Mouse (Mus musculus): ENCODE measurements around the gene Bcor. TPM values are rescaled to one million over a fixed set of nuclear protein-coding genes. Genes with fewer than 3 reads are reported as not detected.
A peak's percentile ranks its signal among the peaks of the same experiment; 100 is the strongest.

The Bcor gene
- total RNA-seq, 2 experiments from 2014 or later, result 30.6 to 36.0 TPM

DNA sequence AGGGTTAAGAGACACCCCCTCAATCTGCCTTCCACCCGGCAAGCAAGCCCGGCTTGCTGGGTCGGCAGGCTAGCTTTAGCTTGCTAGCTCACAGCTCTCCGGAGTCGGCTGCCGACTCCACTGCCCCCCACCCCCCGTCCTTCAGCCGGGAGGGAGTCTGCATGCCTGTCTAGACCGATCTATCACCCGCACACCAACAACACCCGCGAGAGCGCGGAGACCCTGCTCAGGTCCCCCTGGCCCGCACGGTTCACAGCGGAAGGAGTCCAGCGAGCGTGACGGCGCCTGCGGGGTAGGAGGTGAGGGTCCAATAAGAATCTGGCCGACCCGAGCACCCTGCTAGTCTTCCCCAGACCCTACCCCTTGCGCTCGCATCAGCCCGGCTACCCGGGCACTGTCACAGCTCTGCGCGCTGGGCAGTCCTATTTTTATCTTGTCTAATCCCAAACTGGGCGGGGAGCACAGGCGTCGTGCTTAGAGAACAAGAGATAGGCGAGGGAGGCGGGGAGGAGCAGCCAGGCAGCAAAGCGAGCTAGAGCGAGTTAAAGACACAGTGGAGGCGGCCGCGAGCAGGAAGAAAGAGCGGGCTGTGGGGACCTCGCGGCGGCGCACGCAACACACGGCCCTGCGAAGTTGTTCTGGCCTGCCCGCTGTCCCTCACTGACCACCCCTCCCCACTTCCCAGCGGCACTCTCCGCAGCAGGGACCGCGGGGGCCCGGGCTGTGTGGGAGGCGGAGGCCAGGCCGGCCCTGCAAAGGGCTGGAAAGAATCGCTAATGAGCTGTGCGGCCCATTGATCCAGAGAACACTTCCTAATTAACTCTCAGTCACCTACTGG lies 83.2 kb downstream of the Bcor start:
- peak; percentile 4; the same call in 1 of the 2 replicates for ATAC-seq (replicated peaks; ENCODE audit: poor library complexity, severe bottlenecking)

DNA sequence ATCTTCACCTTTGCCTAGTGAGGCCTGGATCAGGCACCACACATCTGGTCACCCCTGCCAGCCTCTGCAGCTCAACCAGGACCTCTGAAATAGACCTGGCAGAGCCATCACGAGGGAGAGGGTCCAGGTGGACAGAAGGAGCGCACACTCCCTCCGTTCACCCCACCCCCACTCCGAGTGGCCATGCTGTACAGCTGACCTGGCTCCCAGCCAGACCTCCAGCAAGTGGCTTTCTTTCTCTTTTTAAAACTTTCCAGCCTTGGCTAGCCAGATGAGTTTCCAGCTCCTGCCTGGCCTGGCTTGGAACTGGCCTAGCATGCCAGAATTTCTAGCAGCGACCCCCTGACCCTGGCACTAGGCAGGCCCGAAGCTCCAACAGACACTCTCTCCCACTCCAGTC lies 87.4 kb downstream of the Bcor start:
- ATAC-seq (replicated peaks; ENCODE audit: poor library complexity, severe bottlenecking), result no peak

DNA sequence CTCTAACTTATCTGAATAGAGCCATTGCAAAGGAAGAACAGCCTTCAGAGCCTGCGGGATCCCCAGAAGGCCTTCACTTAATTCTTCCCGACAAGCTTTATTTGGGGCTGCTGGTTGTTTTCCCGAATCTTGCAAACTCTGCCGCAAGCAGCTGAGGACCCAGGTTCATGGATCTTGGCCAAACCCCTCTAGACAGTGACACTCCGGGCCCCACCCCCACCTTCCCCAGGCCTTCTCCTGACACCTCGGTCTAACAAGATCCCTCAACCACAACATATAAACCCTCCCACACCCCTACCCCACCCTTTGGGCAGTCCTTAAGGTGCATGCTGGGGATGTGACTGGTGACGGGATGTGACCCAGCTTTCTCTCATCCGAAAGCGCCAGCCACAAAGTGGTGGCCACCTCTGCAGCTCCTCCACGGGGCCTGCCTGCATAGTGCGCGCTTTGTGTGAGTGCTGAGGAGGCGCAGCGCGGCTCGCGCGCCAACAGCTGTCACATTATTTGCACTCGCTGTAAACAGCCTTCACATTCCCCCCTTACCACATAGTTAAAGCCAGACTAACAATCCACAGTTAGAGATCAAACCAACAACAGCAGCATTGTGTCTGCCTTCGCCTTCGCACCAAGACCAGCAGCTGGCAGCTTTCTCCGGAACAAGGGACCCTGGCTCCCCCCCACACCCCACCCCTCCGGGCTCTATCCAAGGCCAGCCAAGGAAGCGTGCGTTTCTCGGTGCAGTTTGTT lies 91.0 kb downstream of the Bcor start:
- no peak for ATAC-seq (replicated peaks; ENCODE audit: poor library complexity, severe bottlenecking)

DNA sequence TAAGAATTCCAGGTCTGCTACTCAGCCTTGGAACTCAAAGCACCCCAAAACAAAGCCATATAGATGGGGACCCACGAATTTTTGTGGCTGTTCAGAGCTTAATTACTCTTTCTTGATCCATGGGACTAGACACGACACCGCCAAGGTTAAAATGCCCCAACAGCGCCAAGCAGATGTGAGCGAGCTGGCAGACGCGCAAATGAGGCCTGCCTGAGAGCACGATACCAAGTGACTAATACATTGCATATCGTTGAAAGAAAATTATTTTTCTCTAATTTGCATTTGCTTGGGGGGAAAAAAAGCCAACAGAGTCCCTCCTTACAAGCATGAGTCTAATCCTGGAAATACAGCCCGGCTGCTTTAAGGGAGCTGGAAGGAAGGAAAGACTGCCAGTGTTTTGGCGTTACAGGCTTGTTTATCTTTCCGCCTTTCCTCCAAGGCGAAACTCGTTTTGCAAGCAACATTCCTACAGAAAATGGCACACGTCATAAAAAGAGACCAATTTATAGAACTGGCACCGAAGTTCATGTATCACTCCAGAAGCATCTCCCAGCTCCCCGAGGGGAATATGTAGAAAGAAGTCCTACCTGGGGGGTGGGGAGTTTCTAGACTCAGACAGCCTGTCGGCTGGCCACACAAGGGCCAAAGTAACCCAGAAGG lies 92.2 kb downstream of the Bcor start:
- ATAC-seq (replicated peaks; ENCODE audit: poor library complexity, severe bottlenecking), result no peak

DNA sequence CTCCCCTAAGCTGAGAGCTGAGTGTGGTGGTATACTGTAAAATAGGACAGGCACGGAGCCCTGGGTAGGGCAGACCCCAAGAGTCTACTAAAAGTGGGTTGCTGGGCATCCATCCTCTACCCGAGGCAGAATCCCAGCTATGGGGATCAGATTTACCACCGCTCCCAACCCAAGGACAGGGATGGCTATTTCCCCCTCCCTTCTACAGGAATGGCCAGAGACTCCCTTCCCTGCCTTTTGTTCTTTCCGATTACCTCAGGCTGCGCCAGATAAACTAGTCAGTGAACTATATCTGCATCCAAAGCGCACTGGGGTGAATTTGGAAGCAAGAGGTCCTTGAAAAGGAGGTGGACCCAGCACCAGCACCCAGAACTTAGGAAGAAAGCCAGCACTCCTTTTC lies 93.1 kb downstream of the Bcor start:
- no peak for ATAC-seq (replicated peaks; ENCODE audit: poor library complexity, severe bottlenecking)

DNA sequence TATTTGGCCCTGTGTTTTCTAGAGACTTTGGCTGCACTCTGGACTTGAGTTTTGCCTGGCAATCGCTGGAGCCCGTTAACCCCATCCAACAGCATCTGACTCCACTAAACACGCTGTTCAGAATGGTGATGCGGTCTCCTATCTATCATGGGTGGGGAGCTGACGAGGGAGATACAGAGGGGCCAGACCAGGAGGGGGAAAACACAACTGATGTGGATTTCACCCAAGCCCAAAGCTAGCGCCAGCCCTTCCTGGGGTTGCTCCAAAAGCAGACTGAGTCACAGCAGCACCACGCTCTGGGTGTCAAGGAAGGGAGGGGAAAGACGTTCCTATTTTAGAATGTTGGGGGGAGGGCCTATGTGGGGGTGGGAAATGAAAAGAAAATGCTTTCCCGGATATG lies 94.4 kb downstream of the Bcor start:
- ATAC-seq (replicated peaks; ENCODE audit: poor library complexity, severe bottlenecking), result no peak

DNA sequence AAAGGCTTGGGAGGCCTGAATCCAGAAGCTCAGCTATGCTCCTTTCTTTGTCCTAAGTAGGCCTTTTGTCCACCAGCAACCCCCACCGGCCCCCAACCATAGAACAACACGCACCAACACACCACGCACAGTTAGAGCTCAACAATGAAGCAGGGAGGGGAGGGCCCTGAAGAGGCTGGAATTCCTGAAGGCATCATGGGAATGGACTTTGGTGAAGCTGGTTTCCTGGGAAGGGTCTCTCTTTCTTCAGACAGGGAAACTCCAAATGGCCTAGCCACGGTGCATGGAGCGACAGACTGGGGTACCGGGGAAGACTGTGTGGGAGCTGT lies 97.3 kb downstream of the Bcor start:
- no peak for ATAC-seq (replicated peaks; ENCODE audit: poor library complexity, severe bottlenecking)

DNA sequence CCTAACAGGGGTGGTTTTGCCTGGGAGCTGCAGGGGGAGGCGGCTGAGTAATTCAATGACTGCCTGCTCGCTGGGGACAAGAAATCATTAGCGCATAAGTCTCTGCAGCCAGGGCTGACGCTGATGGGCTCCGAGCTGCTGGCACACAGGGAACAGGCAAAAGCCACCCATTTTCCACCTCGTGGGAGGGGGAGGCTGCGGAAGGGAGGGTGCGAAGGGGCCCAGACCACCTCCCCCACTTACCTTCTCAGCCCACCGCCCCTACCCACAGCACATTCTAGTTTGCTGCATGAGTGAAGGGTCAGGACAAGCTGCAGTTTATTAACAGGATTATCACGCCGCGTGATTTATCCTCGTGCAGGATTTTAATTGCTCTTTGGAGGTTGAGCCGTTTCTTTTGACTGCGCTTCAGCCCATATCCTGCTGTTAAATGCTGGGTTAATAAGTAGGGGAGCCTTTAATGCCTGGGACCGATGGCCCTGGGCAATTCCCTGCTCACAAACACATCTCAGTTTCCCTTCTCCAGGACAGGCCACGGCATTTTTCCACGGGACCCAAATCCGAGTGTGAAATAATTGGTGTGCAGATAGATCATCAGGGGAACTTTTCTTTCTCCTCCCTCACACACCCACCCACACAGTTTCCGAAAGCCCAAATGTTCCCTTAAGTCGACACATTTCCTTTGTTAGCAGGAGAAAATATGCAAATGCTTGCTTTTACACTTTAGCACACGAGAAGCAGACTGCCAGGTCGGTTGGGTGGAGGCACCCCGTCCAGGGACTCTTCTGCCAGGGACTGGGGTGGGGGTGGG lies 97.8 kb downstream of the Bcor start:
- no peak for ATAC-seq (replicated peaks; ENCODE audit: poor library complexity, severe bottlenecking)

DNA sequence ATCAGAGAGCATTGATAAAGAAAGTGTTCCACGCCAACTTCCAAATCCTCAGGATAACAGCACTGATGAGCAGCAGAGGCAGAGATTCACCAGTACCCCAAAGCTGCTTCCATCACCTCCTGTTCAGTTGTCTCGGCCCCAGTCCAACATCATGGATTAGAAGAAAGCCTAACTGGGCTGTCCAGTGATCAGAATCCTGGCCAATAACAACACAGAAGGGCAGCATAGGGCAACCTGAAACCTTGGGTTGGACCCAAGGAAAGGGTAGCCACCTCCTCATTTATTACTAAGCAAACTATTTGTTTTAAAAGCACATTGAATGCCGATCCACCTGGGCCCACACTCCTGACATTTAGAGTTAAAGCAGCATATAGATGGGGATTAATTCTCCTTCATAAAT lies 99.3 kb downstream of the Bcor start:
- no peak for ATAC-seq (replicated peaks; ENCODE audit: poor library complexity, severe bottlenecking)

DNA sequence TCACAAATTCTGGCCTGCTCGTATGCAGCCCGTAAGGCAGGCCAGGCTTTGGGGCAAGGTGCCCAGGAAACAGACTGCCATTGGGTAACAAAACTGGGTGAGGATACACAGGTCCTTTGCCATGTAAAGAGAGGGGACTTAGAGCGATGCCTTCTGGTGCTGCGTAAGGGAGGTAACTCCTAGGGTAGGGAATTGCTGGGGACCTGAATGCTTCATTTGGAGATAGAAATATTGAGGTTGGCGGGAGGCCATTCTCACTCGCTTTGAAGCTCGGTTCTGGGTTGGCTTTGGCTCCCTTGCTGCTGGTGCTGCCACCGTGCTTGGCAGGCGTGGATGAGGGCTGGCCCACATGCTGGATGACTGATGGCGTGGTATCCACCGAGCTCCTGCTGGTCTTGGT lies 102.9 kb downstream of the Bcor start:
- no peak for ATAC-seq (replicated peaks; ENCODE audit: poor library complexity, severe bottlenecking)

DNA sequence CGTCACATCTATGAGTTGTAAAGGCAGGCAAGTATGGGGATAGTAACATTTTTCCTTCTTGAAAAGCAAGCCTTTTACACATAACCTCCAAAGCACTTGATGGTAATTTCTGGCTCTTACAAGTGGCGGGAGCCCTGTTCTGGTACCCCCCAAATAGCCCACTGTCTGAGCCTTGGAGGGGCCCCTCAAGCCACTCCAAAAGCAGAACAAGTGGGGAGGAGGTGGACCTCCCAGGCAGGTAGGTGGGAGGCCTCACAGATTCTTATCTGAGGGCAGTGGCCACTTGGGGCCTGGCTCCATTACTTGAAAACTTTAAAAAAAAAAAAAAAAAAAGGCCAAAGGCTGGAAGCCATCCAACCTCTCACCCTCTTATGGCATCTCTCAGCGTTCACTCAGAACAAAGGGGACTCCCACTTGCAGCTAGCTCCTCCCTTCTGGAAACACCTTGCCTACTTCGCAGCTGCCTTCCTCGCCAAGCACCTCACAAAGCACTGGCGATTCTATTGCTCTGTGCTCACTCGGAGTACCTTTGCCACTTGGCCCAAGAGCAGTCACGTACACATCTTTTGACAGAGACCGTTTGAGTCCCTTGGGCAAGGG lies 106.7 kb downstream of the Bcor start:
- no peak for ATAC-seq (replicated peaks; ENCODE audit: poor library complexity, severe bottlenecking)

DNA sequence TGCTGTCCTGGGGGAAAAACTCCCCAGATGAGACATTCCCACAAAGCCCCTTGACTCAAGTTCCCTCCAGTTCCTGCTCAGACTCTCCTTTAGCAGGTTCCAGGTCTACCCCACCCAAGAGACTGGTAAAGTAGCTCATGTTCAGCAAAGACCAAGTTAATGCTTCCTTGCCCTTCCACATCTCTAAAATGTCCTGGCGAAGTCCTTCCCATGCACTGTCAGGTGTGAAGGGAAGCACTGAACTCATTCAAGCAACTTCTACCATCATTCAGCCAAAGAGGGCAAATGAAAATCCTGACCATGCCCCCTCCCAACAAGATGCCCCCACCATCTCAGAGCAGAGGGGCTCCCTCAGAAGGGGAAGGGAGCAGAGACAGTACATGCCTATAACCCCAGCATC lies 107.5 kb downstream of the Bcor start:
- no peak for ATAC-seq (replicated peaks; ENCODE audit: poor library complexity, severe bottlenecking)

DNA sequence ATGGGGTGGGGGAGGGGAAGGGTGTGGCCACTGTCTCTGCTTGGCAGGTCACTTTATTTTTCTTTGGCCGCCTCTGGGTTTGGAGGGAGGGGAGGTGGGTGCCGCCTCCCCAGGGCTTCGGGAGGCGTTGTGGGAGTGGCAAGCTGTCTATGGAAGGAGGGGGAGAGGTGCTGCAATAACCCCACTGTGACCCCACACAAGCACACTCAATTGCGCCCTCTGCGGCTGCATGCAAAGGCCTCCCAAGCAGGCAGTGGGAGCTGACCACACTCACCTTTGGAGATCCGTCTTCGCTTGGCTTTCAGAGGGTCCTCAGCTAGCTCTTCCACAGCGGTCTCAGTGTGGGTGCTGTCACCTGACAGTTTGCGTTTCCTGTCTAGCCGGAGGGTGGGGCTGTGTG lies 111.4 kb downstream of the Bcor start:
- no peak for ATAC-seq (replicated peaks; ENCODE audit: poor library complexity, severe bottlenecking)

DNA sequence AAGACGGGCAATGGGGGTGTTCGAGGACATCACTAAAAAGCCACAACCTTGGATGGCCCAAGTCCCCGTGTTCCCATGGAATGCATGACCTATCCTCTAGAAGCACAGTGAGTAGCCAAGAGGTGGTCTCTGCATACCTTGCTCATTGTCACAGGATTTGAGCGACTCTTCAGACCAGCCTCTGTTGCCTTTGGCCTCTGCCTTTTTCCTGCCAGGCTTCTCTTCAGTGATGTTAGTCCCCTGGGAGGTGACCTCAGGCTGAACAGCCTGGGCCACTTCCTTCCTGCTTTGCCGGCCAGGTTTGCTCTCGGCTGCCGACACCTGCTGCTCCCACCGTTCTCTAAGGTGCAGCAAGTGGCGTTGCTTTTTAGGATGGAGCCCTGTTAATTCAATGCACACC lies 112.0 kb downstream of the Bcor start:
- ATAC-seq (replicated peaks; ENCODE audit: poor library complexity, severe bottlenecking), result no peak

DNA sequence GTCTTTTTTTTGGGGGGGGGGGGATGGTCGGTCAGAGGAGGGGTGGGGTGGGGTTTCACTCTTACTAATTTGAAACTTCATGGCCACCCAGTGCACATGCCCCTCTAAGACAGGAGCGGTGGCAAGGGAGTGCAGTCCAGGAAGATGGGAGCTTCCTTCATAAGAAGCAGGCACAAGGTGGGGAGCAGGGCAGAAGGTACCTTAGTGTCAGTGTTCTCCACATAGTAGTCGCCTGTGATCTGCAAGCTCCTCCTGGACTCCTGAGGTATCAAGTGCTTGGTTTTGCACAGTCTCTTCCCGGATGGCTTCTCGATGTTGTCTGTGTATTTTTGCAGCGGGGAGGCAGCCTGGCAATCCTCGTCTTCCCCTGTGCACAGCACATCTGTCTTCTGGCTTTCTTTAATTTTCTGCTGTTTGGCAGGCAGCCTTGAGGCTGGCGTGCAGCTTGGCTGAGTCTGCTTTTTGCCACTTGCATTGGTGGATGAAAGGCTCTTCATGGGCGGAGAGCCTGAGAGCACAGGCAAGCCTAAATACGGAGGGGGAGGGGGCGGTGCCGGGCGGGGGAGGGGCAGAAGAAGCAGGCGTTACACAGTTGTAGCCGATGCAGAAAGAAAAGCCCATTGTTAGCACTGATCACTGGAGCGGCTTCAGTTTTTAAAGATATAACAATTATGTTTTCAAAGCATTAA lies 112.8 kb downstream of the Bcor start:
- ATAC-seq (replicated peaks; ENCODE audit: poor library complexity, severe bottlenecking), result no peak

DNA sequence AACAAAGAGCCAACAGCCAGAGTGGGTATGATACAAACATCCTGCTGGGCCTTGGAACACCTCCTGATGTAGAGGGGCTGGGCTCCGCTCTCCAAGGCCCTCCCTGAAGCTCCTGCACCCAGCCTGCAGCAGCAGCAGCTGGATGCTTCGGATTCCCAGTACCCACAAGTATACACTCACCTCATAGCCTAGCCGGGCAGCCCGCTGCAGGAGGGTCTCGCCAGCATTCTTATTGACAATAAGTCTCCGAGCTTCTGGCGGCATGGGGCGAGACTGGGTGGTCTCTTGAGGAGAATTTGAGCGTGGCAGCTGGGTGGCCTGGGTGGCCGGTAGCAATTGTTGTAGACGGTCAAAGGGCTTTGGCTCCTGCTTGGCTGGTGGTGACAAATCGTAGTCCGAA lies 113.5 kb downstream of the Bcor start:
- ATAC-seq (replicated peaks; ENCODE audit: poor library complexity, severe bottlenecking), result no peak

DNA sequence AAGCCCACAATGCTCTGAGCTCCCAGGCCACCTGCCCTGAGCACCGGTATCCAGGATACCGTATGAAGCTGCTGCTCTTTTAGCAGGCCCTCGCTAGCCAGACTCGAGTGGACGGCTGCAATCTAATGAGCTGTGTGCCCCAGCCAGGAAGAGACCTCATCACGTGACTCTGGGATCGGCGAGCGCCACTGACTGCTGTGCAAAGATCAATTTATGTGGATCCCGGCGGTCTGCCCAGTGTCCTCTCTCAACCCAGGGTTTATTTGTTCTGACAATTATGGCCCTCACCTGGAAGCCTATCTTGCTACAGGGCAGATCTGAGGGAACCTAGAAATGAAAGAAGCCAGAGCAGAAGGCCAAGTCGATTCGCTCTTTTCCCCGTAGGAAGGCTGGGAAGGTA lies 116.8 kb downstream of the Bcor start:
- no peak for ATAC-seq (replicated peaks; ENCODE audit: poor library complexity, severe bottlenecking)

DNA sequence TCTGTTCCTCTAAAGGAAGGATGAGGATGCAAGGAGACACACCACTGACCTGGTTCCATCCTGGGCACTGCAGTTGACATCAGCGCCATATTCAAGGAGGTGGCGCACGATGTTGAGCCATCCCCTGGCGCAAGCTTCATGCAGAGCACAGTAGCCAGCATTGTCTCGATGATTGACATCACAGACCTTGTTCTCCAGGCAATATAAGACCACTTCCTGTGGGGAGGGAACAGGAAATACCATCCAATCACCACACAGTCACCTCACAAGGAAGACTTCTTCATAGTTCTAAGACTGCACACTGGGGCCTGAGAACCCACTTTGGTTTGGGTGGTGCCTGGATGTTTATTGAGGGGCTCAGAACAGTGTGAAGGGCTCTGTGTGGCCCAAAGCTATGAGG lies 118.7 kb downstream of the Bcor start:
- peak; percentile 46; the same call in 1 of the 2 replicates for ATAC-seq (replicated peaks; ENCODE audit: poor library complexity, severe bottlenecking)

DNA sequence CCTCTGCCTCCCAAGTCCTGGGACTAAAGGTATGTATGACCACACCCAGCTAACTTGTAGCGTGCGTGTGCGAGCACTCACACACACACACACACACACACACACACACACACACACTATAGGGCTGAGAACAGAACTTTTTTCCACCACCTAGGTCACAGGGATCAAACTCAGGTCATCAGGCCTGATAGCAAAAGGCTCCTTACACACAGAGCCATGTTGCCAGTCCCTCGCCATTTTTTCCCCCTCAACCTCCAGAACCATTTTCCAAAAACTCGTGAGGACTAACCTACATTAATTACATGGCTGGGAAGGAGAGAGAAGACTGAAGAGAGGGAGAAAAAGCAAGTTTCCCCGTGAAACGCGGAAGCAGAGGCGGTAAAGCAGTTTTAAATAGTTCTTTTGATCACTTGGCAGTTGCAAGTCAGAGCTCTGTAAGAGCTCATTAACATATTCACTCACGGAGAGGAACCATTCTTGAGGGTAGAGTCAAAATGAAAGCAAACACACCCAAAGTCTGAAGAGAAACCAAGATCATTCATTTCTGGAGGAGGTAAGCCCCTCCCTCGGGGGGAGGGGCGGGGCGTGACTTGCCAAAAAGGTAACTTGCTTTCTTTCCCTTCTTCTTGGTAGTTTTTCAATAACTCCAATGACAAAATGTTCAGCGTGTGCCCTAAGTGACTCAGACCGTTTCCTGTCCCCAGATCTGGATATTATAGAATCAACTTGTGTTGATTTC lies 145.3 kb downstream of the Bcor start:
- peak; percentile 95 for ATAC-seq (replicated peaks; ENCODE audit: poor library complexity, severe bottlenecking)
